Mouse (Mus musculus) E14TG2a.4 (cell line): ENCODE measurements around the gene Smpd3.

ENCODE experiments used
- CTCF ChIP-seq: conservative IDR thresholded peaks from 2 replicates; pipeline ENCODE4 v1.5.1; 2014; ENCODE audit warnings: low read length
- NANOG ChIP-seq: IDR thresholded peaks from 2 replicates; pipeline ENCODE4 v1.6.1; 2014; ENCODE audit warnings: borderline replicate concordance, low read length, mixed read lengths
- POU5F1 ChIP-seq: IDR thresholded peaks from 2 replicates; pipeline ENCODE4 v1.6.1; 2014; ENCODE audit warnings: low read length, borderline replicate concordance

DNA sequence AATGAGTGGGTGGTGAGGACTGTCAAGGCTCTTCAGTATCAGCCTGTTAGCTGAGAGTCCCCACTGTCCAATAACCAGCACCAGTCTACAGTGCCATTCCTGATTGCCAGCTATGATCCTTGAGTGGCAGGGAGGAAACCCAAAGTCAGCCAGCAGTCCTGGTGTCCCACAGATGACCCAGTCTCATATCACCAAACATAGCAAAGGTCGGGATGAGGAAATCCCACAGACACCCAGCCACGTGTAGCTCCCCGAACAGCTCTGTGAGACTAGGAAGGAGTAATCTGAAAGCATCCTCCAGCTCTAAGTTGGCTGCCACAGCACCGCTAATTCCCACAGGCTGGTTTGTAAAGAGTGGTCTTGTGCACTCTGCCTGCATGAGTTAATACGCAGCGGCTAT is 33.5 kb downstream of the Smpd3 start:
- TF ChIP-seq CTCF = no peak
- no peak for TF ChIP-seq NANOG
- TF ChIP-seq POU5F1 = no peak
